Mouse (Mus musculus): ENCODE data around the gene Slc22a4.
"Not testable (repeated sequence)": the region's sequence is repeated elsewhere in the genome, so short reads cannot be mapped to it uniquely, and the experiment has no call there.

- not testable (repeated sequence) for TF ChIP-seq CTCF (IDR thresholded peaks at IDR 0.05; ENCODE audit: extremely low read depth, insufficient read depth, insufficient read length, insufficient replicate concordance); POLR2A (IDR thresholded peaks at IDR 0.05; ENCODE audit: low read depth, low read length)
Measured at GRCm38 (mm10) chr11:54006362-54006761, 21.5 kb downstream of the Slc22a4 start.
